Mouse (Mus musculus): ENCODE data around the gene Ldb3. TPM values are rescaled to one million over a fixed set of nuclear protein-coding genes. Genes with fewer than 3 reads are reported as not detected.

Ldb3 gene
- polyA plus RNA-seq, 1 experiment from 2014 or later, result 301 TPM

DNA sequence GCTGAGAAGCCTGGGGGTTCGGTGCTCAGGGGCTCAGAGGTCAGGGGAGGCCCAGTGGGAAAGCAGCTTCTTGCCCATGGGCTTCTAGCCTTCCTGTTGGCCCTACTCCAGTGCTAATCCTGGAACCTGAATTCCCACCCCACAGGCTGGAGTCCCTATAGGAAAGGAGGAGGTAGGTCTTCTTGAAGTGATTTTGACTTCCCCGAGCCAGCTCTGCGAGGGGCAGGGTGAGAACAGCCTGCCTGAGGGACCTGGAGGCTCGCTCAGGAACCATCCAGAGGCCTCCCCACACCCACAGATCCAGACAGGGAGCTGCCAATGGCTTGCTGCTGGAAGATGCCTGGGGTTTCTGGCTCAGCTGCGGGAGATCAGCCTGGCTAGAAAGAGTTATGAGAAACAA lies 20.8 kb downstream of the Ldb3 start:
- H3K27me3 ChIP-seq (ENCODE audit: control insufficient read depth, insufficient read depth, low read length), result no peaks in the 10 kb centered on the region
- peak overlapping the region; percentile 64 for H3K9ac ChIP-seq (ENCODE audit: low read length)
- no peak overlapping the region for H3K4me3 ChIP-seq (ENCODE audit: control insufficient read depth in 1 of 2, insufficient read depth in 1 of 2, low read depth in 1 of 2, low read length in 2 of 2)
- no peaks in the 10 kb centered on the region for H3K9me3 ChIP-seq (ENCODE audit: control insufficient read depth, low read length)
- ATAC-seq (ENCODE audit: insufficient number of reproducible peaks, insufficient read depth, low FRiP score, low read depth), result no peak
- H3K4me2 ChIP-seq (ENCODE audit: low read length), result no peak overlapping the region
- peaks cover 28% of the 10 kb centered on the region for H3K36me3 ChIP-seq (ENCODE audit: control insufficient read depth, insufficient read depth, low read length)
- peak overlapping the region; percentile 55 to 70 for H3K27ac ChIP-seq (replicated peaks in 1 of 2; ENCODE audit: control insufficient read depth in 1 of 2, insufficient read depth in 1 of 2, low read depth in 2 of 2, low read length in 2 of 2)
- peaks cover 65 to 94% of the 10 kb centered on the region in 2 experiments for H3K4me1 ChIP-seq (ENCODE audit: control insufficient read depth in 2 of 2, insufficient read depth in 2 of 2, low read length in 2 of 2)
- WGBS, result 13% methylated on average over 5 of the region's 5 CpGs

DNA sequence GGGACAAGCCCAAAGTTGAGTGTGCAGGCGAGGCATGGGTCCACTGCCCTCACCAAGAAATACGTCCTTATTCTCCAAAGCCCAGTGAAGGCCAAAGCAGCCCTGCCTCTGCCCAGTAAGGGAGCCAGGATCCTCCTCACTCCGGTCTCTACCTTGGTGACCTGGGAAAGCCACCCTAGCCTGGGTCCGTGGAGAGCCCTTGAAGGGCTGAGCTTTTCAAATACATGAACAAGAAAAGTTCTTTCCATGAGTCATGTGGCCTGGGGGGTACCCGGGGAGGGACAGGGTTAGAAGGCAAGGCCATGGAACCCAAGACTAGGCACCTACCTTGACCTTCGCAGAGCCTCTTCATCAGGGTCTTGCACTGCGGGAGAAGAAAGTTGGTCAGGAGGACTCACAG lies 22.0 kb downstream of the Ldb3 start:
- Histone ChIP-seq H3K4me3 (ENCODE audit: control insufficient read depth in 1 of 2, insufficient read depth in 1 of 2, low read depth in 1 of 2, low read length in 2 of 2) (no peak overlapping the region), H3K36me3 (ENCODE audit: control insufficient read depth, insufficient read depth, low read length) (peaks cover 30% of the 10 kb centered on the region), H3K27ac (replicated peaks in 1 of 2; ENCODE audit: control insufficient read depth in 1 of 2, insufficient read depth in 1 of 2, low read depth in 2 of 2, low read length in 2 of 2) (peak overlapping the region in 1 of 2 experiments; percentile 53; a peak in 2 of 4 replicates), H3K27me3 (ENCODE audit: control insufficient read depth, insufficient read depth, low read length) (no peaks in the 10 kb centered on the region), H3K9me3 (ENCODE audit: control insufficient read depth, low read length) (no peaks in the 10 kb centered on the region), H3K9ac (ENCODE audit: low read length) (peak overlapping the region; percentile 51), H3K4me2 (ENCODE audit: low read length) (no peak overlapping the region), H3K4me1 (ENCODE audit: control insufficient read depth in 2 of 2, insufficient read depth in 2 of 2, low read length in 2 of 2) (peaks cover 60 to 88% of the 10 kb centered on the region in 2 experiments)
- no peak for ATAC-seq (ENCODE audit: insufficient number of reproducible peaks, insufficient read depth, low FRiP score, low read depth)
- 84% methylated on average over 7 of the region's 7 CpGs for WGBS

DNA sequence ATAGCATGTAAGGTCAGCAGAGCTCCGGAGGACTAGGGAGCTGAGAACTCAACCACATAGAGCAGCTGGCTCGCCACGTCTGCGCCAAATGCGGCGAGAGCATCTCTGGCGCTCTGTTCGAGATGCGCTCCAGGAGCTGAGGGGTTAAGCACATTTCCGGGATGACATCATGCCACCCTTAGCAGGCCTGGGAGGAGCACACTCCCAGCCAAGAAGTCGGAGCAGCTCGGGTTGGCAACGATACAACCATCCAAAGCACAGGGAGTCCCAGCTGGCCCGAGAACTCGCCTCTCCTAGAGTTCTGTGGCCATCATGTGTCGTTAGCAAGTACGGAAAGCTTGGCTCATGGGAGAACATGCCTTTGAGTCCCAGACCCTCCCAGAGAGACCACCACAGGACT lies 22.8 kb downstream of the Ldb3 start:
- no peak overlapping the region for H3K4me3 ChIP-seq (ENCODE audit: control insufficient read depth in 1 of 2, insufficient read depth in 1 of 2, low read depth in 1 of 2, low read length in 2 of 2)
- H3K4me1 ChIP-seq (ENCODE audit: control insufficient read depth in 2 of 2, insufficient read depth in 2 of 2, low read length in 2 of 2), result peaks cover 54 to 81% of the 10 kb centered on the region in 2 experiments
- peak overlapping the region; percentile 48 to 53 for H3K27ac ChIP-seq (replicated peaks in 1 of 2; ENCODE audit: control insufficient read depth in 1 of 2, insufficient read depth in 1 of 2, low read depth in 2 of 2, low read length in 2 of 2)
- WGBS, result 43% methylated on average over 17 of the region's 17 CpGs
- ATAC-seq (ENCODE audit: insufficient number of reproducible peaks, insufficient read depth, low FRiP score, low read depth), result peak; percentile 31; the same call in 1 of the 2 replicates
- H3K4me2 ChIP-seq (ENCODE audit: low read length), result peak overlapping the region; percentile 1; the same call in 1 of the 2 replicates
- peak overlapping the region; percentile 51 for H3K9ac ChIP-seq (ENCODE audit: low read length)
- H3K9me3 ChIP-seq (ENCODE audit: control insufficient read depth, low read length), result no peaks in the 10 kb centered on the region
- peaks cover 35% of the 10 kb centered on the region for H3K36me3 ChIP-seq (ENCODE audit: control insufficient read depth, insufficient read depth, low read length)
- H3K27me3 ChIP-seq (ENCODE audit: control insufficient read depth, insufficient read depth, low read length), result no peaks in the 10 kb centered on the region

DNA sequence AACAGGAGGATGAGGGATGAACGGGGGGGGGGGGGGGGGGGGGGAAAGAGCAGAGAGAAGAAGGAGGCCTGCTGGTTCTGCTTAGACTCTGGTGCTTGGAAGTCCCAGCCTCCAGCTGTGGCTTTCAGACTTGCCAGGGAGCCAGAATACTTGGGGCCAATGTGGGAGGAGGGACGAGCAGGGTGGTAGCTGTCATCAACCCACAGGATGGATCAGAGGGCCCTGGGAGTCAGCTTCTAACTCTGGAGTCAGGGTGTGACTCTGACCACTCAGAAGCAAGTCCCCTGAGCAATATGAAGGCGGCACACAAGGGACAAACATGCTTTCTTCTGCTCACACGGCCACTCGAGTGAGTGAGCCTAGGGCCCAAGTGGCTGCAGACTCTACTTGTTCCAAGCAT lies 23.8 kb downstream of the Ldb3 start:
- H3K9ac ChIP-seq (ENCODE audit: low read length), result 0 out of 2 replicates have a peak overlapping the region, but pooled peaks have one; percentile 8
- no peaks in the 10 kb centered on the region for H3K9me3 ChIP-seq (ENCODE audit: control insufficient read depth, low read length)
- H3K27ac ChIP-seq (replicated peaks in 1 of 2; ENCODE audit: control insufficient read depth in 1 of 2, insufficient read depth in 1 of 2, low read depth in 2 of 2, low read length in 2 of 2), result peak overlapping the region in 1 of 2 experiments; percentile 53; a peak in 2 of 4 replicates
- 50% methylated on average over 4 of the region's 5 CpGs for WGBS
- H3K4me1 ChIP-seq (ENCODE audit: control insufficient read depth in 2 of 2, insufficient read depth in 2 of 2, low read length in 2 of 2), result peaks cover 51 to 73% of the 10 kb centered on the region in 2 experiments
- no peak for ATAC-seq (ENCODE audit: insufficient number of reproducible peaks, insufficient read depth, low FRiP score, low read depth)
- no peaks in the 10 kb centered on the region for H3K27me3 ChIP-seq (ENCODE audit: control insufficient read depth, insufficient read depth, low read length)
- peaks cover 45% of the 10 kb centered on the region for H3K36me3 ChIP-seq (ENCODE audit: control insufficient read depth, insufficient read depth, low read length)
- H3K4me2 ChIP-seq (ENCODE audit: low read length), result no peak overlapping the region
- no peak overlapping the region for H3K4me3 ChIP-seq (ENCODE audit: control insufficient read depth in 1 of 2, insufficient read depth in 1 of 2, low read depth in 1 of 2, low read length in 2 of 2)

DNA sequence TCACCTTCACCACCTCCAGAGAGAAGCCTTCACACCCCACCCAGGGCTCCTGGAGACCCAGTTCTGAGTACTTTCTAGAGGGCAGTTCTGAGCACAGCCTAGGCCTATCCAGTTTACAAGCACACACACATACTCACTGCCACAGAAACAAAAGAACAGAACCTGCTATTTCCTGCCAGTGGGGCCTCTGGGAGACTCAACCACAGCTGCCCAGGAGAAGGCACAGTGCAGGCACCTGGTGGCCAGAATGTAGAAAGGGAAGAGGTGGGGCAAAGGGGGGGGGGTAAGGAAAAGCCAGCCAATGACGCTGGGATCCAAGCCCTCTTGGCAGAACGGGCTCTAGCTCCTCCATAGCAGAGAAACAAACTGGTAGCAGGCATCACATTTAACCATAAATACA lies 26.1 kb downstream of the Ldb3 start:
- 0% methylated on average over 2 of the region's 2 CpGs for WGBS
- no peak for ATAC-seq (ENCODE audit: insufficient number of reproducible peaks, insufficient read depth, low FRiP score, low read depth)
- Histone ChIP-seq H3K9ac (ENCODE audit: low read length) (no peak overlapping the region), H3K4me2 (ENCODE audit: low read length) (no peak overlapping the region), H3K27ac (replicated peaks in 1 of 2; ENCODE audit: control insufficient read depth in 1 of 2, insufficient read depth in 1 of 2, low read depth in 2 of 2, low read length in 2 of 2) (peak overlapping the region in 1 of 2 experiments; percentile 31; a peak in 2 of 4 replicates), H3K9me3 (ENCODE audit: control insufficient read depth, low read length) (no peaks in the 10 kb centered on the region), H3K4me3 (ENCODE audit: control insufficient read depth in 1 of 2, insufficient read depth in 1 of 2, low read depth in 1 of 2, low read length in 2 of 2) (no peak overlapping the region), H3K36me3 (ENCODE audit: control insufficient read depth, insufficient read depth, low read length) (peaks cover 68% of the 10 kb centered on the region), H3K27me3 (ENCODE audit: control insufficient read depth, insufficient read depth, low read length) (no peaks in the 10 kb centered on the region), H3K4me1 (ENCODE audit: control insufficient read depth in 2 of 2, insufficient read depth in 2 of 2, low read length in 2 of 2) (peaks cover 35 to 51% of the 10 kb centered on the region in 2 experiments)

DNA sequence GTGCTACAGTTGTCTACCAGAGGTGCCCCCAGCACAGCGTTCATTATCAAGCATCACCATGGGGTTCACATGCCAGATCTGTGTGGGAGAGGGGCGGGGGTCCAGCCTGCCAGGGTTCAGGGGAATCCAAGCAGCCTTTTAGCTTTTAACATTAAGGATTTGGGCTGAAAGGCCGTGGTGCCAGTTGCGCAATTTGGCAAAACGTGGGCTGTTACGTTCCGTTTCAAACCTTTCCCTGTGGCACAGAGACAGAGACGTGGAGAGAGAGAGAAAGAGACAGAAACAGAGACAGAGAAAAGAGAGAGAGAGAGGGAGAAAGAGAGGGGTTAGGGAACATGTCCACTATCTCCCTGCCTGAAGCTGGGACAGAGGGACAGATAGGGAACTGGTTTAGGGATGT lies 26.8 kb downstream of the Ldb3 start:
- Histone ChIP-seq H3K9me3 (ENCODE audit: control insufficient read depth, low read length) (no peaks in the 10 kb centered on the region), H3K4me3 (ENCODE audit: control insufficient read depth in 1 of 2, insufficient read depth in 1 of 2, low read depth in 1 of 2, low read length in 2 of 2) (no peak overlapping the region), H3K27me3 (ENCODE audit: control insufficient read depth, insufficient read depth, low read length) (no peaks in the 10 kb centered on the region), H3K9ac (ENCODE audit: low read length) (no peak overlapping the region), H3K4me2 (ENCODE audit: low read length) (no peak overlapping the region), H3K36me3 (ENCODE audit: control insufficient read depth, insufficient read depth, low read length) (peaks cover 75% of the 10 kb centered on the region), H3K4me1 (ENCODE audit: control insufficient read depth in 2 of 2, insufficient read depth in 2 of 2, low read length in 2 of 2) (peaks cover 27 to 43% of the 10 kb centered on the region in 2 experiments), H3K27ac (replicated peaks in 1 of 2; ENCODE audit: control insufficient read depth in 1 of 2, insufficient read depth in 1 of 2, low read depth in 2 of 2, low read length in 2 of 2) (peak overlapping the region in 1 of 2 experiments; percentile 31; a peak in 2 of 4 replicates)
- ATAC-seq (ENCODE audit: insufficient number of reproducible peaks, insufficient read depth, low FRiP score, low read depth), result no peak
- WGBS, result 89% methylated on average over 8 of the region's 8 CpGs

DNA sequence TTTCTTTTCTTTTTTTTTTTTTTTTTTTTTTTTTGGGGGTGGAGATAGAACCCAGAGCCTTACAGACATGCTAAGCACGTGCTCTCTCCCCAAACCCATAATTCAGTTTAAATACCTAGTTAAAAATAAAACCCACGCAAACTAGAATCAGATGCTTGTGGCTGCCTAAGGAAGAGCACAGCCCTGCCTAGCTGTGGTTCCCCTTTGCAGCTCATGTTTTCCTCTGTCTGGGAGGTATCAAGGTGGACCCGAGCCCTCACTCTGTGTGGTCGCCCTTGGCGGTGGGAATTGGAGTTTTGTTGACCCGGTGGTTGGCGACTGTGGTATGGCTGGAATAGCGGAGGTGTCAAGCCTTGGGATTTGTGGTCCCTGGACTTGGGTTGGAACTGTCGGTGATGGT lies 29.5 kb downstream of the Ldb3 start:
- peaks cover 97% of the 10 kb centered on the region for H3K36me3 ChIP-seq (ENCODE audit: control insufficient read depth, insufficient read depth, low read length)

DNA sequence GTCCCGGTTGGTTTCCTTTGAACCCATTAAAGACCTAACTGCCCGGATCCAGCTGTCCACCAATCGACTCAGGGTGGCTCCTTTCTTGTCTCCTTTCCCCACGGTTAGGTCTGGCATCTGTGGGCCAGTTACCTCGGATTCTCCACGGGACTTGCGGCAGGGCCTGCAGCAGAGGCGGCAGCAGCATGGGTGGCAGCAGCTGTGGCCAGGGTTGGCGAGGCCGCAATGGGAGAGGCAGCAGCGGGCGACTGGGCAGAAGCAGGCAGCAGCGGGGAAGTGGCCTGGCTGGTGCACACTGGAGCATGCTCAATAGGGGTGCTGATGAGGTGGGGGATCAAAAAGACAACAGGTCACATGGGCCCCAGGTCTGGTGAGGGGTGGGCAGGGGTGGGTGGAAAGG lies 33.3 kb downstream of the Ldb3 start:
- Histone ChIP-seq H3K9ac (ENCODE audit: low read length) (no peak overlapping the region), H3K9me3 (ENCODE audit: control insufficient read depth, low read length) (no peaks in the 10 kb centered on the region), H3K4me2 (ENCODE audit: low read length) (0 out of 2 replicates have a peak overlapping the region, but pooled peaks have one; percentile 6), H3K27me3 (ENCODE audit: control insufficient read depth, insufficient read depth, low read length) (no peaks in the 10 kb centered on the region), H3K36me3 (ENCODE audit: control insufficient read depth, insufficient read depth, low read length) (peaks cover 98% of the 10 kb centered on the region), H3K27ac (replicated peaks in 1 of 2; ENCODE audit: control insufficient read depth in 1 of 2, insufficient read depth in 1 of 2, low read depth in 2 of 2, low read length in 2 of 2) (peak overlapping the region; percentile 41 to 68; a peak in 3 of 4 replicates), H3K4me3 (ENCODE audit: control insufficient read depth in 1 of 2, insufficient read depth in 1 of 2, low read depth in 1 of 2, low read length in 2 of 2) (no peak overlapping the region), H3K4me1 (ENCODE audit: control insufficient read depth in 2 of 2, insufficient read depth in 2 of 2, low read length in 2 of 2) (peaks cover 9 to 23% of the 10 kb centered on the region in 2 experiments; a peak in 3 of 4 replicates)
- no peak for ATAC-seq (ENCODE audit: insufficient number of reproducible peaks, insufficient read depth, low FRiP score, low read depth)
- WGBS, result 60% methylated on average over 13 of the region's 13 CpGs

More for the DNA sequence above, 29.5 kb downstream of the Ldb3 start:
- H3K4me2 ChIP-seq (ENCODE audit: low read length), result no peak overlapping the region
- WGBS, result 83% methylated on average over 9 of the region's 9 CpGs
- H3K27ac ChIP-seq (replicated peaks in 1 of 2; ENCODE audit: control insufficient read depth in 1 of 2, insufficient read depth in 1 of 2, low read depth in 2 of 2, low read length in 2 of 2), result no peak overlapping the region
- ATAC-seq (ENCODE audit: insufficient number of reproducible peaks, insufficient read depth, low FRiP score, low read depth), result no peak
- H3K9ac ChIP-seq (ENCODE audit: low read length), result no peak overlapping the region
- H3K4me1 ChIP-seq (ENCODE audit: control insufficient read depth in 2 of 2, insufficient read depth in 2 of 2, low read length in 2 of 2), result peaks cover 8 to 30% of the 10 kb centered on the region in 2 experiments; a peak in 3 of 4 replicates
- H3K4me3 ChIP-seq (ENCODE audit: control insufficient read depth in 1 of 2, insufficient read depth in 1 of 2, low read depth in 1 of 2, low read length in 2 of 2), result no peak overlapping the region
- no peaks in the 10 kb centered on the region for H3K9me3 ChIP-seq (ENCODE audit: control insufficient read depth, low read length)
- no peaks in the 10 kb centered on the region for H3K27me3 ChIP-seq (ENCODE audit: control insufficient read depth, insufficient read depth, low read length)
